14 mouse cellular contexts compared by ENCODE assay signal in genomic region chr9:62627071-62628000, GRCm38 (mm10). TPM values are rescaled to one million over a fixed set of nuclear protein-coding genes. Genes with fewer than 3 reads are reported as not detected.
DNase-seq lines count a peak whose midpoint lies in the region; ATAC-seq and TF ChIP-seq lines count a peak whose summit lies in the region.
"Had no signal": no experiment of that assay in that cellular context is flagged by ENCODE, and none has a peak within 500 bp of the region (broad histone marks: within the 10 kb centered on the region; RNA-seq: fewer than 3 reads in every experiment).

No protein-coding gene starts in this region.

- no peak for TF ChIP-seq CTCF in small intestine, adult 2 months (IDR thresholded peaks at IDR 0.05; ENCODE audit: extremely low read depth, insufficient read length, insufficient replicate concordance, low read depth, low read length)

- no peaks in the 10 kb centered on the region for H3K36me3 ChIP-seq in heart, embryonic 11.5 days (ENCODE audit: control insufficient read depth, insufficient read depth, low read length)
- H3K36me3 ChIP-seq in small intestine, adult 2 months (ENCODE audit: control insufficient read depth, insufficient read depth, low read length), result no peaks in the 10 kb centered on the region
- no peaks in the 10 kb centered on the region for H3K36me3 ChIP-seq in hindbrain, embryonic 13.5 days
- H3K36me3 ChIP-seq: embryonic facial prominence, embryonic 12.5 days had no signal

- ATAC-seq in heart, embryonic 11.5 days (replicated peaks; ENCODE audit: insufficient number of reproducible peaks, low FRiP score, low TSS enrichment), result no peak
- no peak for ATAC-seq in hindbrain, embryonic 13.5 days (ENCODE audit: low FRiP score)
- ATAC-seq: intestine, postnatal 0 days; liver, postnatal 0 days had no signal

- H3K4me2 ChIP-seq in heart, embryonic 11.5 days, result no peak overlapping the region
- H3K4me2 ChIP-seq in hindbrain, embryonic 13.5 days, result no peak overlapping the region
- H3K4me2 ChIP-seq: embryonic facial prominence, embryonic 12.5 days had no signal

- peak; percentile 97 for DNase-seq in heart, adult 11 months
- peak; percentile 56 for DNase-seq in urinary bladder, postnatal 14 days (ENCODE audit: low spot score)
- DNase-seq in urinary bladder, postnatal 25 days (ENCODE audit: low spot score), result no peak
- peak; percentile 71 for DNase-seq in gastrocnemius, postnatal 25 days
- DNase-seq in layer of hippocampus, adult 11-12 months (ENCODE audit: low spot score), result no peak
- DNase-seq: cerebellum, adult 9-11 months; liver, postnatal 0 days; retina, postnatal 1 day; thymus, postnatal 14 days had no signal

- no peaks in the 10 kb centered on the region for H3K27me3 ChIP-seq in heart, embryonic 11.5 days (ENCODE audit: control insufficient read depth, insufficient read depth, low read length)
- H3K27me3 ChIP-seq in small intestine, adult 2 months (ENCODE audit: control insufficient read depth, insufficient read depth, low read length), result no peaks in the 10 kb centered on the region
- no peaks in the 10 kb centered on the region for H3K27me3 ChIP-seq in hindbrain, embryonic 13.5 days
- H3K27me3 ChIP-seq: embryonic facial prominence, embryonic 12.5 days had no signal

- H3K27ac ChIP-seq in heart, embryonic 11.5 days (ENCODE audit: low read depth, low read length), result no peak overlapping the region
- H3K27ac ChIP-seq in small intestine, adult 2 months (ENCODE audit: insufficient read depth, low read depth, low read length), result peak overlapping the region; percentile 49; the same call in 1 of the 2 replicates
- H3K27ac ChIP-seq in hindbrain, embryonic 13.5 days, result no peak overlapping the region
- H3K27ac ChIP-seq: embryonic facial prominence, embryonic 12.5 days had no signal

- no peak for TF ChIP-seq POLR2A in small intestine, adult 2 months (IDR thresholded peaks at IDR 0.05; ENCODE audit: low read depth, low read length)

- no peak overlapping the region for H3K9ac ChIP-seq in heart, embryonic 11.5 days (ENCODE audit: low read depth, low read length)
- no peak overlapping the region for H3K9ac ChIP-seq in hindbrain, embryonic 13.5 days
- H3K9ac ChIP-seq: embryonic facial prominence, embryonic 12.5 days; liver, postnatal 0 days had no signal

- 52% methylated on average over 6 of the region's 6 CpGs for WGBS in heart, embryonic 11.5 days (ENCODE audit: insufficient replicate concordance)
- 55% methylated on average over 6 of the region's 6 CpGs for WGBS in small intestine, adult 2 months
- WGBS in hindbrain, embryonic 13.5 days, result 68% methylated on average over 6 of the region's 6 CpGs

- peaks cover 9% of the 10 kb centered on the region for H3K4me1 ChIP-seq in heart, embryonic 11.5 days (ENCODE audit: control insufficient read depth, insufficient read depth, low read length)
- H3K4me1 ChIP-seq in small intestine, adult 2 months (ENCODE audit: control insufficient read depth, insufficient read depth, insufficient read length, low read length), result no peaks in the 10 kb centered on the region
- H3K4me1 ChIP-seq in hindbrain, embryonic 13.5 days (replicated peaks), result no peaks in the 10 kb centered on the region

- H3K9me3 ChIP-seq in heart, embryonic 11.5 days (replicated peaks; ENCODE audit: control insufficient read depth, low read length), result no peaks in the 10 kb centered on the region
- no peaks in the 10 kb centered on the region for H3K9me3 ChIP-seq in hindbrain, embryonic 13.5 days
- H3K9me3 ChIP-seq: embryonic facial prominence, embryonic 12.5 days had no signal

- no peak overlapping the region for H3K4me3 ChIP-seq in heart, embryonic 11.5 days (ENCODE audit: low read depth, low read length)
- H3K4me3 ChIP-seq in small intestine, adult 2 months (ENCODE audit: low read depth, low read length), result no peak overlapping the region
- H3K4me3 ChIP-seq in hindbrain, embryonic 13.5 days, result no peak overlapping the region
- H3K4me3 ChIP-seq: embryonic facial prominence, embryonic 12.5 days had no signal

RNA-seq across cellular contexts. Expression of gene Itga11, which starts 50.3 kb away (rescaled TPM):
- 0.64 and 1.4 TPM in 2 replicates for polyA plus RNA-seq in heart, embryonic 11.5 days (2014; fragmentation: Nextera tagmentation; extraction: Ambion mirVana)
- total RNA-seq in gastrocnemius, postnatal 25 days (2021), result 1 to 10 TPM; 3.3 to 4.8 TPM
- polyA plus RNA-seq in small intestine, adult 2 months (2012; rRNA removed), result 1.5 and 3.8 TPM in 2 replicates
- 1.7 and 2.0 TPM in 2 replicates for polyA plus RNA-seq in hindbrain, embryonic 13.5 days (2015; fragmentation: Nextera tagmentation; extraction: Ambion mirVana)

Comparison
In these comparisons a context has a peak if more than half of its experiments do, and no peak if none do; other contexts are left out.
1. DNase-seq: peak in heart, adult 11 months (single experiment), urinary bladder, postnatal 14 days (single experiment) and gastrocnemius, postnatal 25 days (single experiment); none in urinary bladder, postnatal 25 days (single experiment) and layer of hippocampus, adult 11-12 months (single experiment).